Mouse (Mus musculus) cortical plate, adult 2 months (tissue): ENCODE data around the gene Xrn1.

ENCODE experiments used
- CTCF ChIP-seq: fragments of 200-500 bp; IDR thresholded peaks from 2 replicates; pipeline ENCODE4 v1.5.1; 2011; ENCODE audit warnings: mild to moderate bottlenecking, control low read depth, low read length; ENCODE audit not compliant: insufficient read depth; ENCODE audit errors: extremely low read depth
- POLR2A ChIP-seq: fragments of 200-500 bp; IDR thresholded peaks from 2 replicates; pipeline ENCODE4 v1.6.1; 2011; ENCODE audit warnings: mild to moderate bottlenecking, low read length, control low read depth; ENCODE audit not compliant: insufficient read depth; ENCODE audit errors: extremely low read depth

- TF ChIP-seq POLR2A = no peak
- no peak for TF ChIP-seq CTCF
Observed at GRCm38 (mm10) chr9:96044214-96044613, 89.7 kb downstream of the Xrn1 start.
